In the genomic region with DNA sequence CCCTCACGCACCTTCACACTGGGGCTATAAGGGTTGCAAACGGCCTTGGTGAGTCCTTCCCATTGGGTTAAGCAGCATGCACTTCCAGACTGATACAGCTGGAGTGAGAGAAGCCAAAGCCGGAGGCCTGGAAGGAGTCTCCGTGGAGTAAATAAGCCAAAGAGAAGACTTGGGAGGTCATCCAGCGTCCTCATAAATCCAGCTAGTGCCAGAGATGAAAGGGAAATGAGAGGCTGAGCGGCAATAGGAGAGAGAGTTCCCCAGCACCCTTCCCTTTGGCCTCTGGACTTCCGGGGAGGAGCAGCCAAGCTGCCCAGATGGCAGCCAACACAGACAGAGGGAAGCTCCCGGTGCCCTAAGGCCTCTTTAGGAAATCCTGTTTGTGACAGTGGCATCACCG, we compare ENCODE assay signal across 1 mouse cellular context.
TF ChIP-seq lines count a peak whose summit lies in the region.

No protein-coding gene starts in this region.

TF ChIP-seq in CH12.LX, 34 proteins besides CTCF, POLR2A, EP300 and RAD21 (continued from another document):
- TF ChIP-seq MAZ (IDR thresholded peaks at IDR 0.05; ENCODE audit: low read depth, low read length): no peak
- no peak for TF ChIP-seq MAFK (IDR thresholded peaks at IDR 0.05; ENCODE audit: insufficient replicate concordance, low read length)
- TF ChIP-seq CHD1 (IDR thresholded peaks at IDR 0.05; ENCODE audit: low read depth, low read length): no peak
- no peak for TF ChIP-seq TBP (conservative IDR thresholded peaks at IDR 0.05; ENCODE audit: low read depth, low read length)
- TF ChIP-seq USF2 (conservative IDR thresholded peaks at IDR 0.05; ENCODE audit: low read depth, low read length): no peak
- no peak for TF ChIP-seq MAX (IDR thresholded peaks at IDR 0.05; ENCODE audit: low read length)
- TF ChIP-seq UBTF (IDR thresholded peaks at IDR 0.05; ENCODE audit: low read depth, low read length): no peak
TF ChIP-seq in CH12.LX: peak in this region for 0.
